ENCODE assay signal across 28 mouse cellular contexts in the genomic region with DNA sequence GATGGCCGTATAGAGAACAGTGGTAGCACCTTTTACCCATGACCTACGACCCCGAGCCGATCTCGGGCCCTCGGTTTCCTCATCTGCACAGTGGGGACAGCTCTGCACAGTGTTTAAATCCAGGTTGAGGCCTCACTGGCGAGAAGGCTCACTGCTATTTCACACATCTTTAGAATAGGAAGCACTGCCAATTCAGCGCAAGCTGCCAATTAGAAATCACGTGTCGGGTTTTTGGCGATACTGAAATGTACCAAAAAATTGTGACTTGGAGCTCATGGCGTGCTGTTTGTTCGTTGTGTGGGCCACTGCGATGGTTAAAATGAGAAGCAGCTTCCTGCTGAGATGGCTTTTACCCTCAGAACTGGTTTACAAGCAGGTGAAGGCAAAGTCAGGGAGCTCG. TPM values are rescaled to one million over a fixed set of nuclear protein-coding genes. Genes with fewer than 3 reads are reported as not detected.
DNase-seq lines count a peak whose midpoint lies in the region; ATAC-seq and TF ChIP-seq lines count a peak whose summit lies in the region.
"Had no signal": no experiment of that assay in that cellular context is flagged by ENCODE, and none has a peak within 500 bp of the region (broad histone marks: within the 10 kb centered on the region; RNA-seq: fewer than 3 reads in every experiment).

No protein-coding gene starts in this region.

- peak; percentile 56 for DNase-seq in forebrain, embryonic 14.5 days (ENCODE audit: low spot score)
- DNase-seq in forebrain, embryonic 11.5 days (ENCODE audit: low spot score) = no peak
- peak; percentile 52 to 53 for DNase-seq in layer of hippocampus, adult 2 months (ENCODE audit: low spot score in 2 of 2)
- no peak for DNase-seq in layer of hippocampus, adult 9-10 months (ENCODE audit: low spot score)
- peak; percentile 29 for DNase-seq in left cerebral cortex, postnatal 4 days
- no peak for DNase-seq in left cerebral cortex, adult 11 months (ENCODE audit: low spot score)
- DNase-seq in brain, embryonic 14.5 days (ENCODE audit: low read depth) = peak; percentile 60
- DNase-seq: adrenal gland, postnatal 10 days; adrenal gland, postnatal 36 days; B cell, adult 2 months; cerebellum, adult 11-12 months; cerebellum, adult 9-10 months; gastrocnemius, postnatal 25 days; heart, adult 18-20 months; heart, postnatal 10 days; heart, postnatal 36 days had no signal

- H3K9ac ChIP-seq in forebrain, embryonic 14.5 days (ENCODE audit: low read length) = no peak overlapping the region
- H3K9ac ChIP-seq in forebrain, embryonic 11.5 days (ENCODE audit: low read length) = no peak overlapping the region
- H3K9ac ChIP-seq: embryonic facial prominence, embryonic 12.5 days; embryonic facial prominence, embryonic 15.5 days; forebrain, embryonic 13.5 days; heart, embryonic 12.5 days; heart, embryonic 15.5 days; hindbrain, embryonic 13.5 days had no signal

- H3K9me3 ChIP-seq in forebrain, embryonic 14.5 days (replicated peaks; ENCODE audit: control insufficient read depth, low read length) = no peaks in the 10 kb centered on the region
- H3K9me3 ChIP-seq in forebrain, embryonic 11.5 days (ENCODE audit: control insufficient read depth, low read length) = no peaks in the 10 kb centered on the region
- H3K9me3 ChIP-seq: embryonic facial prominence, embryonic 12.5 days; embryonic facial prominence, embryonic 15.5 days; forebrain, embryonic 13.5 days; G1E; heart, embryonic 12.5 days; heart, embryonic 15.5 days; hindbrain, embryonic 10.5 days; hindbrain, embryonic 13.5 days had no signal

- TF ChIP-seq POLR2A in brain, embryonic 14.5 days (IDR thresholded peaks at IDR 0.05; ENCODE audit: borderline replicate concordance, extremely low read depth, insufficient read depth, insufficient read length, poor library complexity, severe bottlenecking) = no peak

- H3K4me3 ChIP-seq in forebrain, embryonic 14.5 days (ENCODE audit: low read depth, low read length) = no peak overlapping the region
- H3K4me3 ChIP-seq in forebrain, embryonic 11.5 days (ENCODE audit: low read depth, low read length) = no peak overlapping the region
- H3K4me3 ChIP-seq in layer of hippocampus, adult 2 months = no peak overlapping the region
- H3K4me3 ChIP-seq: embryonic facial prominence, embryonic 12.5 days; embryonic facial prominence, embryonic 15.5 days; forebrain, embryonic 13.5 days; heart, embryonic 12.5 days; heart, embryonic 15.5 days; hindbrain, embryonic 10.5 days; hindbrain, embryonic 13.5 days had no signal

- no peaks in the 10 kb centered on the region for H3K27me3 ChIP-seq in forebrain, embryonic 14.5 days (replicated peaks; ENCODE audit: control insufficient read depth, insufficient read depth, low read length)
- no peaks in the 10 kb centered on the region; the same call in none of the 2 replicates for H3K27me3 ChIP-seq in forebrain, embryonic 11.5 days (ENCODE audit: control insufficient read depth, insufficient read depth, low read length)

- no peak overlapping the region for H3K4me2 ChIP-seq in forebrain, embryonic 14.5 days (ENCODE audit: low read length)
- H3K4me2 ChIP-seq in forebrain, embryonic 11.5 days (ENCODE audit: low read depth, low read length, severe bottlenecking) = no peak overlapping the region
- H3K4me2 ChIP-seq: embryonic facial prominence, embryonic 12.5 days; embryonic facial prominence, embryonic 15.5 days; forebrain, embryonic 13.5 days; heart, embryonic 12.5 days; heart, embryonic 15.5 days; hindbrain, embryonic 13.5 days had no signal

- intact Hi-C loops in left cerebral cortex, postnatal 4 days (cut with DNase I) = no loop called here

- H3K27ac ChIP-seq in forebrain, embryonic 14.5 days (ENCODE audit: low read depth, low read length) = no peak overlapping the region
- no peak overlapping the region for H3K27ac ChIP-seq in forebrain, embryonic 11.5 days (ENCODE audit: low read depth, low read length)
- H3K27ac ChIP-seq in layer of hippocampus, adult 2 months = peak overlapping the region; percentile 81
- H3K27ac ChIP-seq: embryonic facial prominence, embryonic 12.5 days; embryonic facial prominence, embryonic 15.5 days; forebrain, embryonic 13.5 days; heart, embryonic 15.5 days; hindbrain, embryonic 10.5 days; hindbrain, embryonic 13.5 days had no signal

- peaks cover 8% of the 10 kb centered on the region; the same call in 1 of the 2 replicates for H3K4me1 ChIP-seq in forebrain, embryonic 14.5 days (ENCODE audit: control insufficient read depth, insufficient read depth, low read length)
- peaks cover 5% of the 10 kb centered on the region; the same call in 1 of the 2 replicates for H3K4me1 ChIP-seq in forebrain, embryonic 11.5 days (replicated peaks; ENCODE audit: control insufficient read depth, insufficient read depth, low read length)
- H3K4me1 ChIP-seq: heart, embryonic 12.5 days; heart, embryonic 15.5 days had no signal

- H3K36me3 ChIP-seq in forebrain, embryonic 14.5 days (ENCODE audit: control insufficient read depth, insufficient read depth, low read length) = no peaks in the 10 kb centered on the region
- H3K36me3 ChIP-seq in forebrain, embryonic 11.5 days (ENCODE audit: control insufficient read depth, insufficient read depth, low read length) = no peaks in the 10 kb centered on the region
- H3K36me3 ChIP-seq: embryonic facial prominence, embryonic 12.5 days; embryonic facial prominence, embryonic 15.5 days; G1E; heart, embryonic 12.5 days; heart, embryonic 15.5 days; hindbrain, embryonic 10.5 days; hindbrain, embryonic 13.5 days had no signal

- ATAC-seq in forebrain, embryonic 14.5 days = no peak
- no peak for ATAC-seq in forebrain, embryonic 11.5 days (replicated peaks; ENCODE audit: low FRiP score)
- ATAC-seq: forebrain, embryonic 13.5 days; hindbrain, embryonic 16.5 days; Patski had no signal

- WGBS in forebrain, embryonic 14.5 days = 83% methylated on average over 15 of the region's 15 CpGs
- WGBS in forebrain, embryonic 11.5 days = 87% methylated on average over 15 of the region's 15 CpGs

- TF ChIP-seq CTCF in layer of hippocampus, adult 2 months (conservative IDR thresholded peaks at IDR 0.05) = no peak
- TF ChIP-seq CTCF in brain, embryonic 14.5 days (IDR thresholded peaks at IDR 0.05; ENCODE audit: borderline replicate concordance, extremely low read depth, insufficient read depth, insufficient read length) = no peak

RNA-seq across cellular contexts. Expression of a gene that starts 27.2 kb away (rescaled TPM):
- 17.3 and 17.6 TPM in 2 replicates for polyA plus RNA-seq in forebrain, embryonic 14.5 days (2014; fragmentation: Nextera tagmentation; extraction: Ambion mirVana)
- 3.2 and 4.0 TPM in 2 replicates for polyA plus RNA-seq in forebrain, embryonic 11.5 days (2014; fragmentation: Nextera tagmentation; extraction: Ambion mirVana)
- 100 to 1,000 TPM in 1 of 2 experiments, 10 to 100 TPM in 1; 83.8 to 104 TPM for total RNA-seq in layer of hippocampus, adult 2 months (2021)
- total RNA-seq in left cerebral cortex, postnatal 4 days (2021) = 10 to 100 TPM; 40.9 to 53.3 TPM
- polyA plus RNA-seq in brain, embryonic 14.5 days (2012; rRNA removed) = 21.5 and 21.7 TPM in 2 replicates
- total RNA-seq: CH12.LX; common myeloid progenitor, adult 5-6 weeks; G1E; heart, adult 18-20 months; heart, postnatal 36 days had no signal
- polyA plus RNA-seq: G1E had no signal

Comparison
In these comparisons a context has a peak if more than half of its experiments do, and no peak if none do; other contexts are left out.
1. DNase-seq: peak in forebrain, embryonic 14.5 days (single experiment), layer of hippocampus, adult 2 months (2 of 2), left cerebral cortex, postnatal 4 days (single experiment) and brain, embryonic 14.5 days (single experiment); none in forebrain, embryonic 11.5 days (single experiment), layer of hippocampus, adult 9-10 months (single experiment) and left cerebral cortex, adult 11 months (single experiment).